Mouse (Mus musculus) testis, postnatal 14 days (tissue): Measurements from ENCODE around the gene Reep3.
"Not testable (repeated sequence)": the region's sequence is repeated elsewhere in the genome, so short reads cannot be mapped to it uniquely, and the experiment has no call there.

Experiments
- DNase-seq: peaks from one replicate; pipeline ENCODE4 v3.0.0; 2021; ENCODE audit warnings: low spot score

Gene Reep3

GRCm38 (mm10) chr10:67017315-67017714 is 79.4 kb downstream of the Reep3 start:
- no peak for DNase-seq

- DNase-seq: no peak
Measured at GRCm38 (mm10) chr10:67016615-67017278, 80.0 kb downstream of the Reep3 start.

DNA sequence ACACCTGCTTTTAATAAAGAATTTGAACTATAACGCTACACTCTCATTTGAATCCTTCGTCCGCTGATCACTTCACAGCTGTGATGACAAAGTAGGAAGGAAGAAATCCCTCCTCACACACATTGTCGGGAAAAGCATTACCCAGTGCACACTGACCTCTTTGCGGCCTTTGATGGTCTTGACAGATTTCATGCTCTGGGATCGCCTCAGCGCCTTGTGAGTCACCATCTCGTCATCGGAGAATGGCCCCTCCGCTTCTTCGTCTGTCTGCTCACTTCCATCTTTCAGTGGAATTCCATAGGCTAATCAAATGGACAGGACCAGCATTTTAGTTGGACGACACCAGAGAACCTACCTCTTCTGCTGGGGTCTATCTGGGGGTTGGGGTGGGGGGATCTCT is 82.0 kb downstream of the Reep3 start:
- no peak for DNase-seq

- no peak for DNase-seq
Measured at GRCm38 (mm10) chr10:67010521-67010920, 86.2 kb downstream of the Reep3 start.

DNA sequence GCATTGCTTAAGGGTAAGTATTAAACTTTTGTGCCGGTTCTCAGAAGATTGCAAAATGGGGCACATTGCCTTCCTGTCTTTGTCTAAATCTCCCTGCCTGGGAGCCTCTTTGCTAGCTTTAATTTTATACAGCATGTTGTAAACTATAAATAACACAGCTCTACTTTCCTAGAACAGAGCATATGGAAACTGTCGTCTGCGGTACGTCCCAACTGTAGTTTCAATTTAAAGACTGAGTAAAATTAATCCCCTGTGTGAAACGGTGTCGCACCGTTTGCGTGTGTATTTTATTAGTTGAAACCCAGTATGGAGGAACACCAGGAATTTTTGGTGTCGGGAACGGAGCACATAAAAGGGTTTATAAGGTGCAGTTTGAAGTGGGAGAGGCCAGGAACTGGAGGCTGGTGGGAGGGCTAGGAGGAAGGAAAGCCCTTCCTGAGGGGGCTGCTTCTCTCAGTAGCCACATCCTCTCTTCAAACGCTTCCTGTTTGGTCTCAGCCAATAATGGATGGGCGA is 92.2 kb downstream of the Reep3 start:
- no peak for DNase-seq

DNA sequence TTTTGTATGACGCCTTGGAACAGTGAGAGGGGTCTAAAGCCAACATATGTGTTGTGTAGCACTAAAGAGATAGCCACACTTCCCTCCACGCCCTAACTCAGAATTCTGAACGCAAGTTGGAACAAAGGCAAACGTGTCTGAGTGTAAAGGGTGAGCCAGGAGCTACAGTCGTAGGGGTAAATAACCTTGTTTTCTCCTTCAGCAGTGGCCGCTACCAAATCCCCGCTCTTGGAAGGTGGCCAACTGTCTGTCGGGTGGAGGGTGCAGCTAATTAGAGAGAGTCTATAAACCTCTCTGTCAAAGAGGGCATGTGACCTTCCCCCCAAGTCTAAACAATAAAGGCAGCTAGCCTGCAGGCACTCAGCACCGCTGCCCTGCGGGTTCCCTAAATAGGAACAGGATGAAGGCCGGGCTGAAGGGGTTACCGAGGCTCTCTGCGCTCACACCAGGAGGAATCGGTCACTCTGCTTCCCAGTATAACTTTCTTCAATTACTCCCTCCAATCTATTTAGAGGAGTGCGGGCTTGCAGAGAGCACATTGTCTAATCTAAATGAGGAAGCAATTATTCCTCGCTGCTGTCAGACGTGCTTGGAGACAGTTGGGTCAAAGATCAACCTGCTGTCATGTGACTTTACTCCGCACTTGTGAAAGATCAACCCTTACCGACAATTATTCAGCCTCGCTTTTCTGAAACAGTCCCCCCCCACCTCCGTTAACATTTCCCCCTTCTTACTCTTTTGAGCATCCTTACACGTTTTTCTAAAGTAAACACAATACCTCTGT is 92.8 kb downstream of the Reep3 start:
- peak; percentile 12 for DNase-seq

GRCm38 (mm10) chr10:67003009-67003742 is 93.6 kb downstream of the Reep3 start:
- no peak for DNase-seq

DNA sequence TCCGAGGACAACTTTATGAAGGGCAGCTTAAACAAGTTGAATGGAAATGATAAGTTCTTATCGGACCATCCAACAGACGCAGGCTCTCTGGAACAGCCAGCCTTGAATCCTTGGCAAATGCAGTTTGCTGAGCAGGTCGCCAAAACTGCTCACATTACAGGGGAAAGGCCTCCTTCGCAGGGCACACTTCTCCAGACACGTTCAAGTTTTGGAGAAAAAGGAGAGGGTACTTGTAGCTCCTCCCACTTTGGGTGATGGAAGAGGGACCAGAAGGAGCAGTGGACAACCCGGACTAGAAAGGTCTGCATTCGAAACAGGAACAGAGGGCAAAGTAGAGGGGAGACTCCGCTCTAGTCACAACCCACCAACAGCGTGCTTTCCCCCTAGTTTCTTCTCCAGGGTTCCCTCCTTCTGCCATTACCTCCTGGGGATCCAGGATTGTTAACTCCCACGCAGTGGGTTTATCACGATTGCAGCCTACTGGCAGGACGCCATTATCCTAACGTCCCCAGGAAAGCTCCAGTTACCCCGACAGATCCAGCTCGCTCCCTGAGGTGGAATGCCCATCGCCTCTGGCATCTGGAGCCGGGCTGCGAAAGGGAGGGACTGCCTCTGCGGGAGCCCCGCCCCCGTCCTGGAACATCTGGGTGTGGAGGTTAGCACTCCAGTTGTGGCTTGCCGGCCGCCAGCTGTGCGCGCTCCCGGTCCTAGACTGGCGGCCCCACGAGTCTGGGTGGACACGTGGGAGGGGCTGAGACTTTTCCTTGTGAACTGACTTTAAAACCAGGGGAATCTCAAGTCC is 94.3 kb downstream of the Reep3 start:
- DNase-seq: peak; percentile 72

- not testable (repeated sequence) for DNase-seq
Measured at GRCm38 (mm10) chr10:67000958-67001615, 95.7 kb downstream of the Reep3 start.

DNA sequence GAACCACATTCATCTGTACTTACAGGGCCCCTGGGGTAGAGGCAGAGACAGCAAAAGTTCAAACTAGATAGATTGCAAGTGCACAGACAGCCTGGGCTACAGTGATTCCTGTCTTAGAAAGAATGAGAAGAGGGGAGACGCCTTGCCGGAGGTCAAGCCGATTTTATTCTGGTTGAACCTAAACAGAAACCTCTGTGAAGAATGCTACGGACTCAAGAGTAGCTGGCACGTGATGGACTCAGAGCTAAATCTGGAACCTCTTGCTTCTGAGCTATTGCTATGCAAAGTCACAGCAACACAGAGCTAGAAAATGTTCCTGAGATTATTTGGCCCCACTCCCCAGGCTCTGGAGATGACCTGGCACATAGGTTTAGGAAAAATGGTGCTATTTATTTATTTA is 96.6 kb downstream of the Reep3 start:
- DNase-seq: no peak

GRCm38 (mm10) chr10:66998770-66999169 is 98.0 kb downstream of the Reep3 start:
- DNase-seq: no peak

DNA sequence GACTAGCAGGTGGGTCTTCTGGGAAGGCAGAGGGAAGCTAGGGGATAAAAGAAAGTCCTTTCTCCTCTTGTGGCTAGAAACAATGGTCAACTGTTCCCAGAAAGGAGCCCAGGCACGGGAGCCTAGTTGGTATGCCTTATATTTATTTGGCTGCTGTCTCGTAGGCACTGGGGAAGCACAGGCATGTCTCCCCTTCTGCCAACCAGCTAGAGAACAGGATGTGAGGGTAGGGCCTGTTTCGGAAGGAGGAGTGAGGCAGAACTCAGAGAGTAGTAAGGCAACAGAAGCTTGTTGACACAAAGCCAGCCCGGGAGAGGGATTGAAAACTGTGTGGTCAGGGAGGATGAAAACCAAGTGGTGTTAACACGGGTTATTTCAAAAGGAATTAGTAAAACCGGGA is 101.6 kb downstream of the Reep3 start:
- no peak for DNase-seq

DNA sequence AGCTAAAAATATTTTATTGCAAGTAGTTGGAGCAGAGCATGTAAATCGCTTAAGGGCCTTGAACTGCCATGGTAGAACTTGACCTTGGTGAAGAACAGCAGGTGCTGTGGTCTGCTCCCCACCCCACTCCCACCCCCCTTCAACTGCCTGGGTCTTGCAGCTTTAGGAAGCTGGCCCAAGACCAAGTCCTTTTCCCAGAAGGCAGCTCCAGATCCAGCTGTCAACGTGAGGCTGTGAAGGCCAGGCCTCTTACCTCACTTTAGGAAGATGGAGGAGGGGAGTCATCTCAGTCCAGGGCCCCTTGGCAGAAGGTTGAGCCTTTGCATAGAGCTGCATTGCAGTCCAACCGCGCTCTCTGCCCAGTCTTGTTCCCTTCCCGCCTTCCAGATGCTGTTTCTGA is 102.3 kb downstream of the Reep3 start:
- peak; percentile 19 for DNase-seq

GRCm38 (mm10) chr10:66992591-66992990 is 104.2 kb downstream of the Reep3 start:
- DNase-seq: no peak

DNA sequence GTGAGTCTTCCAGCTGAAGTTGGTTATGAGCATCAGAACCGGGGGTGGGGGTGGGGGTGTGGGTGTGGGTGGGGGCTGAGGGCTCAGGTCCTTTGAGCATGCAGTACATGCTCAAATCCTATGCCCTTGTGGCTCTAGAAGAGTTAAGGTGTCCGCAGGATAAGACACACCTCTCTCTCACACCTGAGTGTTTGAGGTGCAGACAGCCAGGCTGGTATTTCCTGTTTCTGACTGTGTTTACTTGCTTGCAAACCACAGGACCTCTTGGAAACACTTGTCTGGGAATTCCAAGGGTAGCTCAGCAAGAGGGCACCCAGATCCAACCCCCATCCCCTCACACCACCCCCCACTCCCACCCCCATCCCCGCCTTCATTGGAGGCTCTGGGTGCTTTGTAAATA is 106.2 kb downstream of the Reep3 start:
- no peak for DNase-seq

- no peak for DNase-seq
Measured at GRCm38 (mm10) chr10:66983043-66983442, 113.7 kb downstream of the Reep3 start.

DNA sequence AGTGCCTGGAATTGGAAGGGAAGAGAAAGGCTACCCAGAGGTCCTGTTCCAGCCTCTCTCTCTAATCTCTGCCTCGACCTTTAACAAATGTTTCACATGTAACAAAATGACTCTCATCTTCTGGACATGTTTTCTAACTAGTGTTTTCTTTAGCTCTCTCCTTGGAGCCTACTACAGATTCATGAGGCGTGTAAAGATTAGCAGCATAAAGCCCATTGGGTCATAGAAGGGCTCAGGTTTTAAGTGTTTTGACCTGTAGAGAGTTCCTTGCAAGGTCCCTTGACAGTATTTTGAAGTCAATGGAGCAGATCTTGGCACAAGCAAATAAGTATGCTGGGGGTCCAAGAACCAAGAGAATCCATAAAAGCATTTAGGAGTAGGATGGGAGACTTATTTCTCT is 118.5 kb downstream of the Reep3 start:
- no peak for DNase-seq

DNA sequence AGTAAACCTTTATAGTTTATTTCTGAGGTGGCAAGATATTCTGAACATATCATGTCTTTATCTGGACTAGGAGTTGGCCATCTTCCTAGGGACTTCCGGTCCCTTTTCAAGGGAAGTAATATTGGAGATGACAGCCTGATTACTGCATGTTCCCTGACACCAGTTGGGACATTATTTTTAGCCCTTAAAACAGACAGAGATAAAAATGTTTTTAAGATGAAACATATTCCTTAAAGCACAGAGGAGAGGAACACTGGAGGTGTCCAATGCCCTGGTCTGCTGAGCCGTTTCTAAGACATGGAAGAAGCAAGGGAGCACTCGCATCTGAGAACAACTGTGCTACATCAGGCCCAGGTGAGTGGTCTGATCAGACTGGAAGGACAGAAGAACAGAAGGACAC is 119.7 kb downstream of the Reep3 start:
- no peak for DNase-seq

DNA sequence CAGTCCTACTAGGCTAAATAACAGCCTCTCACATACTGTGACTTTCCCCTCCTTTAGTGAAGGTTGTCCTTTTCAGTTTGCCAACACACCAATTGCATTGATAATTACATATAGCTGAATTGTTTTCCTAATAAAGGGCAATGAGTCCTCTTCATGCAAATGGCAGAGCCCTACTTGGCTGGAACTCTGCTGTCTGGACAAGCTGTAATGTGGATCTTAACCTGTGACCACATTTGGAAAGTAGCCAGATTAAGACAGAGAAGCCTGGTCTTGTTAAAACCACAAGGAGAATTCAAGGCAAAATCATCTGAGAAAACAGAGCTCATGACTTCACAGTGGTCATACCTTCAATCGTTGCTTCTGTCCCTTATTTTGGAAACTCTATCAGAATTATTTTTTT is 121.3 kb downstream of the Reep3 start:
- no peak for DNase-seq

- DNase-seq: no peak
Measured at GRCm38 (mm10) chr10:66974417-66974816, 122.3 kb downstream of the Reep3 start.

DNA sequence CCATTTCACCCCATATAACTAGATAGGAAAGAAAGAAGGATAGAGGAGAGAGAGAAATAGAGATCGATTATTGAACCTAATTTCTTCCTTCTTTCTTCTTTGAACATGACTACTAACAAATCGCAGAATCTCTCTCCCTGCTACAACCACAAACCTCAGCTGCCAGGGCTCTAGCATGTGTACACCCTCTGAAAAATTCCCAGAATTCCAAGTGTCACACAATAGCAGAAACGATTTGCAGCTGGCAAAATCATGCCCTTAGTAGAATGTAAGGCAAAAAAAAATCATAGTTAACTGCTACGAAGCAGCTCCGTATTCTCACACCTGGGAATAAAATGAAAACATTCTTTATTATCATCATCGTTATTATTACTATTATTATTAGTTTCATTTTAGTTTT is 122.9 kb downstream of the Reep3 start:
- DNase-seq: no peak
